15 mouse cellular contexts compared by ENCODE assay signal in genomic region chr11:101968311-101968710, GRCm38 (mm10). TPM values are rescaled to one million over a fixed set of nuclear protein-coding genes. Genes with fewer than 3 reads are reported as not detected.
DNase-seq lines count a peak whose midpoint lies in the region; ATAC-seq and TF ChIP-seq lines count a peak whose summit lies in the region.
"Had no signal": no experiment of that assay in that cellular context is flagged by ENCODE, and none has a peak within 500 bp of the region (broad histone marks: within the 10 kb centered on the region; RNA-seq: fewer than 3 reads in every experiment).

No protein-coding gene starts in this region.

- H3K4me1 ChIP-seq in heart, adult 2 months (ENCODE audit: control insufficient read depth, insufficient read depth, low read length), result no peaks in the 10 kb centered on the region; the same call in 1 of the 2 replicates
- peaks cover 5% of the 10 kb centered on the region; the same call in 1 of the 2 replicates for H3K4me1 ChIP-seq in intestine, embryonic 14.5 days (replicated peaks; ENCODE audit: control insufficient read depth, insufficient read depth, low read length)
- peaks cover 9% of the 10 kb centered on the region for H3K4me1 ChIP-seq in intestine, embryonic 15.5 days (replicated peaks)

- intact Hi-C loops in heart, adult 2 months (cut with DNase I), result loop anchor here (1.0 to 5.0 kb wide), 2 partner anchors 49 to 156 kb away; no protein-coding TSS in a partner anchor

- 0 out of 2 replicates have a peak, but pooled peaks have one; percentile 17 for ATAC-seq in intestine, embryonic 14.5 days (replicated peaks; ENCODE audit: low FRiP score, low TSS enrichment, low read depth)
- ATAC-seq in intestine, embryonic 15.5 days, result no peak

- 52% methylated on average over 7 of the region's 7 CpGs for WGBS in heart, adult 2 months
- WGBS in intestine, embryonic 14.5 days, result 14% methylated on average over 7 of the region's 7 CpGs
- 20% methylated on average over 7 of the region's 7 CpGs for WGBS in intestine, embryonic 15.5 days

- TF ChIP-seq EP300 in heart, adult 2 months (IDR thresholded peaks at IDR 0.05; ENCODE audit: insufficient read depth, low read depth, low read length), result no peak

- H3K27ac ChIP-seq in heart, adult 2 months, result no peak overlapping the region
- no peak overlapping the region for H3K27ac ChIP-seq in intestine, embryonic 14.5 days (ENCODE audit: low read depth)
- H3K27ac ChIP-seq in intestine, embryonic 15.5 days, result no peak overlapping the region
- H3K27ac ChIP-seq: left cerebral cortex, adult 2 months; limb, embryonic 15.5 days had no signal

- no peak overlapping the region for H3K4me3 ChIP-seq in heart, adult 2 months
- H3K4me3 ChIP-seq in intestine, embryonic 14.5 days (ENCODE audit: low read depth, low read length), result no peak overlapping the region
- no peak overlapping the region for H3K4me3 ChIP-seq in intestine, embryonic 15.5 days (replicated peaks)
- H3K4me3 ChIP-seq: left cerebral cortex, adult 2 months; limb, embryonic 15.5 days; megakaryocyte, embryonic 14.5 days had no signal

- peaks cover 8% of the 10 kb centered on the region for H3K27me3 ChIP-seq in heart, adult 2 months (ENCODE audit: control insufficient read depth, insufficient read depth, low read length)
- H3K27me3 ChIP-seq in intestine, embryonic 14.5 days (replicated peaks; ENCODE audit: control insufficient read depth, insufficient read depth, low read length), result peaks cover 44% of the 10 kb centered on the region
- H3K27me3 ChIP-seq in intestine, embryonic 15.5 days (replicated peaks), result peaks cover 47% of the 10 kb centered on the region

- peaks cover 6% of the 10 kb centered on the region for H3K36me3 ChIP-seq in heart, adult 2 months (ENCODE audit: control insufficient read depth, insufficient read depth, low read length)
- H3K36me3 ChIP-seq in intestine, embryonic 14.5 days (ENCODE audit: control insufficient read depth, insufficient read depth, low read length), result no peaks in the 10 kb centered on the region
- H3K36me3 ChIP-seq in intestine, embryonic 15.5 days, result no peaks in the 10 kb centered on the region
- H3K36me3 ChIP-seq: limb, embryonic 15.5 days had no signal

- no peak for TF ChIP-seq POLR2A in heart, adult 2 months (IDR thresholded peaks at IDR 0.05; ENCODE audit: insufficient read depth, low read depth, low read length)

- no peak overlapping the region for H3K4me2 ChIP-seq in intestine, embryonic 14.5 days (ENCODE audit: low read length)
- no peak overlapping the region for H3K4me2 ChIP-seq in intestine, embryonic 15.5 days (replicated peaks)
- H3K4me2 ChIP-seq: limb, embryonic 15.5 days had no signal

- no peaks in the 10 kb centered on the region for H3K79me2 ChIP-seq in heart, adult 2 months (replicated peaks; ENCODE audit: control insufficient read depth, insufficient read depth, low read length)

- no peaks in the 10 kb centered on the region for H3K9me3 ChIP-seq in intestine, embryonic 14.5 days (ENCODE audit: control insufficient read depth, low read length)
- H3K9me3 ChIP-seq in intestine, embryonic 15.5 days, result no peaks in the 10 kb centered on the region
- H3K9me3 ChIP-seq: limb, embryonic 15.5 days; megakaryocyte, embryonic 14.5 days had no signal

- no peak overlapping the region for H3K9ac ChIP-seq in heart, adult 2 months (ENCODE audit: low read depth, low read length)
- H3K9ac ChIP-seq in intestine, embryonic 14.5 days (ENCODE audit: low read length), result no peak overlapping the region
- no peak overlapping the region for H3K9ac ChIP-seq in intestine, embryonic 15.5 days
- H3K9ac ChIP-seq: limb, embryonic 15.5 days had no signal

- peak; percentile 92 for DNase-seq in heart, adult 11 months
- no peak for DNase-seq in heart, adult 2 months
- no peak for DNase-seq in intestine, embryonic 14.5 days (ENCODE audit: low spot score)
- DNase-seq in testis, postnatal 10 days (ENCODE audit: low spot score), result peak; percentile 38
- no peak for DNase-seq in testis, postnatal 14 days (ENCODE audit: low spot score)
- no peak for DNase-seq in urinary bladder, postnatal 4 days (ENCODE audit: low spot score in 2 of 2)

- TF ChIP-seq CTCF in heart, adult 2 months (IDR thresholded peaks at IDR 0.05), result no peak

RNA-seq across cellular contexts. Expression of gene Sost, which starts 1.5 kb away (rescaled TPM):
- total RNA-seq in heart, adult 2 months (2021), result 1 to 10 TPM; 2.1 to 3.2 TPM
- polyA plus RNA-seq in heart, adult 2 months (2012; rRNA removed), result 5.8 and 7.0 TPM in 2 replicates
- polyA plus RNA-seq in intestine, embryonic 14.5 days (2014; fragmentation: Nextera tagmentation; extraction: Ambion mirVana), result not detected in 2 replicates
- 0.13 TPM in 2 replicates for polyA plus RNA-seq in intestine, embryonic 15.5 days (2015; fragmentation: Nextera tagmentation; extraction: Ambion mirVana)
- total RNA-seq: granulocyte monocyte progenitor cell, adult 5-6 weeks; left cerebral cortex, adult 2 months; monocyte, adult 5-6 weeks had no signal

RNA-seq across cellular contexts. Expression of gene Cfap97d1, which starts 15.8 kb away (rescaled TPM):
- total RNA-seq in heart, adult 2 months (2021), result not detected
- polyA plus RNA-seq in heart, adult 2 months (2012; rRNA removed), result not detected in 2 replicates
- polyA plus RNA-seq in intestine, embryonic 14.5 days (2014; fragmentation: Nextera tagmentation; extraction: Ambion mirVana), result not detected in 2 replicates
- polyA plus RNA-seq in intestine, embryonic 15.5 days (2015; fragmentation: Nextera tagmentation; extraction: Ambion mirVana), result not detected in 2 replicates
- total RNA-seq: granulocyte monocyte progenitor cell, adult 5-6 weeks; layer of hippocampus, adult 18-20 months; left cerebral cortex, adult 2 months had no signal
- polyA plus RNA-seq: intestine, embryonic 16.5 days; limb, embryonic 15.5 days; lung, adult 2 months had no signal

RNA-seq across cellular contexts. Expression of gene Dusp3, which starts 18.5 kb away (rescaled TPM):
- 100 to 1,000 TPM; 103 to 131 TPM for total RNA-seq in heart, adult 2 months (2021)
- polyA plus RNA-seq in heart, adult 2 months (2012; rRNA removed), result 97.7 and 101 TPM in 2 replicates
- 25.3 and 27.0 TPM in 2 replicates for polyA plus RNA-seq in intestine, embryonic 14.5 days (2014; fragmentation: Nextera tagmentation; extraction: Ambion mirVana)
- 25.6 and 26.5 TPM in 2 replicates for polyA plus RNA-seq in intestine, embryonic 15.5 days (2015; fragmentation: Nextera tagmentation; extraction: Ambion mirVana)

RNA-seq across cellular contexts. Expression of gene Mpp3, which starts 60.0 kb away (rescaled TPM):
- 1 to 10 TPM; 1.4 to 1.5 TPM for total RNA-seq in heart, adult 2 months (2021)
- 4.5 and 5.3 TPM in 2 replicates for polyA plus RNA-seq in heart, adult 2 months (2012; rRNA removed)
- polyA plus RNA-seq in intestine, embryonic 14.5 days (2014; fragmentation: Nextera tagmentation; extraction: Ambion mirVana), result 11.0 and 12.2 TPM in 2 replicates
- polyA plus RNA-seq in intestine, embryonic 15.5 days (2015; fragmentation: Nextera tagmentation; extraction: Ambion mirVana), result 7.6 and 7.9 TPM in 2 replicates
- total RNA-seq: granulocyte monocyte progenitor cell, adult 5-6 weeks; monocyte, adult 5-6 weeks had no signal

Comparison
In these comparisons a context has a peak if more than half of its experiments do, and no peak if none do; other contexts are left out.
1. DNase-seq: peak in heart, adult 11 months (single experiment) and testis, postnatal 10 days (single experiment); none in heart, adult 2 months (0 of 2), intestine, embryonic 14.5 days (single experiment), testis, postnatal 14 days (single experiment) and urinary bladder, postnatal 4 days (0 of 2).